Mouse (Mus musculus) embryo, embryonic 11.5 days (tissue): ENCODE data around the gene Slc5a8.

Experiments
- DNase-seq: peaks from one replicate; pipeline ENCODE4 v3.0.0-alpha.2; 2012; ENCODE audit warnings: low read depth, low spot score

The Slc5a8 gene

DNA sequence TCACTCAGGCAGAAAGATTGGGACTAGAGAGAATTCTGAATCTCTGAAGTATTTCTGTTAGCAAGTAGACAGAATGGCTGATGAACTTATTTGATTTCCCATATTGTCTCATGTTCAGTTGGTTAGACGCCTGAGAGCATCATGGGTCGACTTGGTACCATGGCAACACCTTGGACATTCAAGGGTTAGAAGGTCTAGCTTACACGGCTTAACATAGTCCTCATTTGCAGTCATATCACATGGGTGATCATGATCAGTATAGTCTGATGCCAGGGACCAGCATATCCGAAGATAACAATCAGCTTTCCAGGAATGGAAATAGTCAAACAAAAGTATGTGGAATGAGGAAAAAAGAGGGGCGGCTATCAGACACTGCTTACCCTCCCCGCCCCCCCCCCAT lies 93.1 kb downstream of the Slc5a8 start:
- DNase-seq: no peak
